14 mouse cellular contexts compared by ENCODE assay signal in genomic region chr2:141876155-141876851, GRCm38 (mm10).
DNase-seq lines count a peak whose midpoint lies in the region; ATAC-seq lines count a peak whose summit lies in the region.
"Had no signal": no experiment of that assay in that cellular context is flagged by ENCODE, and none has a peak within 500 bp of the region (broad histone marks: within the 10 kb centered on the region; RNA-seq: fewer than 3 reads in every experiment).

No protein-coding gene starts in this region.

- no peaks in the 10 kb centered on the region for H3K27me3 ChIP-seq in forebrain, embryonic 16.5 days (replicated peaks; ENCODE audit: control insufficient read depth, insufficient read depth, low read length)
- no peaks in the 10 kb centered on the region for H3K27me3 ChIP-seq in forebrain, embryonic 10.5 days (ENCODE audit: poor library complexity, severe bottlenecking)
- H3K27me3 ChIP-seq in heart, embryonic 14.5 days (ENCODE audit: control insufficient read depth, insufficient read depth, low read length), result no peaks in the 10 kb centered on the region
- H3K27me3 ChIP-seq: limb, embryonic 13.5 days had no signal

- no peak overlapping the region for H3K4me2 ChIP-seq in forebrain, embryonic 16.5 days (ENCODE audit: low read length)
- H3K4me2 ChIP-seq in heart, embryonic 14.5 days (ENCODE audit: low read length), result peak overlapping the region; percentile 35
- H3K4me2 ChIP-seq: limb, embryonic 13.5 days had no signal

- no peaks in the 10 kb centered on the region for H3K36me3 ChIP-seq in forebrain, embryonic 16.5 days (ENCODE audit: control insufficient read depth, insufficient read depth)
- no peaks in the 10 kb centered on the region for H3K36me3 ChIP-seq in forebrain, embryonic 10.5 days (replicated peaks)
- H3K36me3 ChIP-seq in heart, embryonic 14.5 days (ENCODE audit: control insufficient read depth, insufficient read depth, low read length), result no peaks in the 10 kb centered on the region
- H3K36me3 ChIP-seq: limb, embryonic 13.5 days had no signal

- peak overlapping the region; percentile 24; the same call in 1 of the 2 replicates for H3K27ac ChIP-seq in forebrain, embryonic 16.5 days (ENCODE audit: low read length)
- no peak overlapping the region for H3K27ac ChIP-seq in forebrain, embryonic 10.5 days
- no peak overlapping the region for H3K27ac ChIP-seq in heart, embryonic 14.5 days (replicated peaks in 1 of 2; ENCODE audit: control insufficient read depth in 1 of 2, insufficient read depth in 1 of 2, low read depth in 2 of 2, low read length in 2 of 2)
- H3K27ac ChIP-seq: limb, embryonic 13.5 days had no signal

- H3K9ac ChIP-seq in forebrain, embryonic 16.5 days (replicated peaks; ENCODE audit: low read depth, low read length), result no peak overlapping the region
- H3K9ac ChIP-seq in heart, embryonic 14.5 days (ENCODE audit: low read length), result no peak overlapping the region
- H3K9ac ChIP-seq: limb, embryonic 13.5 days had no signal

- peak; percentile 75 for ATAC-seq in forebrain, embryonic 16.5 days
- ATAC-seq in heart, embryonic 14.5 days (ENCODE audit: insufficient number of reproducible peaks, insufficient read depth, low FRiP score, low read depth), result 0 out of 2 replicates have a peak, but pooled peaks have one; percentile 26
- ATAC-seq: intestine, postnatal 0 days had no signal

- WGBS in forebrain, embryonic 16.5 days, result 43% methylated on average over 10 of the region's 10 CpGs
- 72% methylated on average over 10 of the region's 10 CpGs for WGBS in forebrain, embryonic 10.5 days
- 19% methylated on average over 10 of the region's 10 CpGs for WGBS in heart, embryonic 14.5 days

- H3K4me3 ChIP-seq in forebrain, embryonic 16.5 days (replicated peaks; ENCODE audit: low read length), result no peak overlapping the region
- H3K4me3 ChIP-seq in forebrain, embryonic 10.5 days, result no peak overlapping the region
- no peak overlapping the region for H3K4me3 ChIP-seq in heart, embryonic 14.5 days (ENCODE audit: control insufficient read depth in 1 of 2, insufficient read depth in 1 of 2, low read depth in 1 of 2, low read length in 2 of 2)
- H3K4me3 ChIP-seq: limb, embryonic 13.5 days; myocyte had no signal

- H3K4me1 ChIP-seq in forebrain, embryonic 16.5 days (replicated peaks; ENCODE audit: control insufficient read depth, insufficient read depth, low read length), result peaks cover 5% of the 10 kb centered on the region; the same call in 1 of the 2 replicates
- H3K4me1 ChIP-seq in forebrain, embryonic 10.5 days, result 0 out of 2 replicates have a peak, but pooled peaks cover 4% of the 10 kb centered on the region
- no peaks in the 10 kb centered on the region; a peak in 2 of 4 replicates for H3K4me1 ChIP-seq in heart, embryonic 14.5 days (ENCODE audit: control insufficient read depth in 2 of 2, insufficient read depth in 2 of 2, low read length in 2 of 2)

- no peaks in the 10 kb centered on the region for H3K9me3 ChIP-seq in forebrain, embryonic 16.5 days (ENCODE audit: control insufficient read depth, low read length)
- H3K9me3 ChIP-seq in forebrain, embryonic 10.5 days, result no peaks in the 10 kb centered on the region
- no peaks in the 10 kb centered on the region for H3K9me3 ChIP-seq in heart, embryonic 14.5 days (ENCODE audit: control insufficient read depth, low read length)
- H3K9me3 ChIP-seq: limb, embryonic 13.5 days had no signal

- DNase-seq in forebrain, embryonic 10.5 days (ENCODE audit: extremely low spot score, low spot score), result no peak
- DNase-seq in brain, adult 2 months (ENCODE audit: low read depth, low spot score), result peak; percentile 81
- DNase-seq in left cerebral cortex, adult 8-10 months (ENCODE audit: low spot score in 2 of 2), result peak; percentile 7 to 41
- DNase-seq in ovary, adult 18-20 months (ENCODE audit: low spot score), result no peak
- no peak for DNase-seq in kidney, postnatal 25 days
- DNase-seq in cerebellum, adult 9-10 months, result no peak
- DNase-seq: B cell, adult 2 months; lung, postnatal 36 days; thymus, adult 18-20 months had no signal

Comparison
In these comparisons a context has a peak if more than half of its experiments do, and no peak if none do; other contexts are left out.
1. DNase-seq: peak in brain, adult 2 months (single experiment) and left cerebral cortex, adult 8-10 months (2 of 2); none in forebrain, embryonic 10.5 days (single experiment), ovary, adult 18-20 months (single experiment), kidney, postnatal 25 days (0 of 2) and cerebellum, adult 9-10 months (single experiment).